Mouse (Mus musculus): ENCODE measurements around the gene Zfp810. TPM values are rescaled to one million over a fixed set of nuclear protein-coding genes. Genes with fewer than 3 reads are reported as not detected.
A peak's percentile ranks its signal among the peaks of the same experiment; 100 is the strongest.

Zfp810 gene
- polyA plus RNA-seq (2015; fragmentation: Nextera tagmentation; extraction: Ambion mirVana), result 20.7 and 23.0 TPM in 2 replicates

DNA sequence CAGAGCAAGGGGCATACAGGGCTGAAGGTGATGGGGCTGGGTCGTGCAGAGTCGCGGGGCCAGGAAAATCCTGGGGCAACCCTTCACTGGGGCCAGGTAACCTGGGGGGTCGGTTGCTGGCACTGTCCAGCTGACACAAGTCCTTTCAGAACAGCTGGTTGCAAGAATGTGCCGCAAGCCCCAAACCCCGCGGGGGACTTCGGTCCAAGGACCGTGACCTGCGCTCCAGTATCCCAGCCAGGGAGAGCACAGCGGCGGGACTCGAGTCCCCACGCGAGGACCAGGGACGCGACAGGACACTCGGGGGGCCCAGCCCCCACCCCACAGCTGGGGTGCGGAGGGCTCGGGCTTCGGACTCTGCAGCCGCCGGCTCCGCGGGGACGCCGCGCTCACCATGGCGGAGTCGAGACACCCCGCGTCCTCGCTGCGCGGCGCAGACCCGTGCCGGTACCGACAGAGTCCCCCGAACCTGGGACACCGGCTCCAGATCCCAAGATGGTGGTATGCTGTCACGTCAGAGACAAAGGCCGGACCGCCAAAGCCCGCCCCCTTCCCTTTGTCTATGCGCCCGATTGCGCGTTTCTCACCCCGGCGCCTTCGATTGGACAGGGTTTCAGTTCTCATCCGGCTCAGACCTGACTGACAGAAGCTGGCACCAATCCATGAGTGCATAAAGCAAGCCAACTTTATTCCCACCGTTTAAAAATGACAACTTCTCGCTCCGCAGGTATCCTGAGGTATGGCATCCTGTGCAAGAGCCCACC is at the start of gene Zfp810:
Gene Zfp810, minus strand, starts transcription at position 493 of the 764 bp plus-strand sequence.
- Histone ChIP-seq H3K27me3 (ENCODE audit: insufficient read depth, low read length) (no peaks in the 10 kb centered on the region), H3K4me3 (ENCODE audit: low read length) (peak within 1 kb of the TSS; percentile 83), H3K27ac (ENCODE audit: low read length) (peak within 1 kb of the TSS; percentile 74), H3K4me1 (ENCODE audit: insufficient read depth, low read length) (peaks cover 7% of the 10 kb centered on the region; the same call in 1 of the 2 replicates), H3K9me3 (ENCODE audit: low read length) (peaks cover 34% of the 10 kb centered on the region), H3K36me3 (ENCODE audit: insufficient read depth, low read length) (peaks cover 29% of the 10 kb centered on the region), H3K9ac (replicated peaks; ENCODE audit: low read length) (peak within 1 kb of the TSS; percentile 96), H3K4me2 (replicated peaks; ENCODE audit: low read depth, low read length) (peak within 1 kb of the TSS; percentile 87)
- WGBS, result under 1% methylated on average over 56 of the region's 56 CpGs
- ATAC-seq (ENCODE audit: low FRiP score, low TSS enrichment), result peak; percentile 99

- Histone ChIP-seq H3K4me2 (replicated peaks; ENCODE audit: low read depth, low read length) (no peak overlapping the region), H3K9me3 (ENCODE audit: low read length) (no peaks in the 10 kb centered on the region), H3K27me3 (ENCODE audit: insufficient read depth, low read length) (no peaks in the 10 kb centered on the region), H3K4me3 (ENCODE audit: low read length) (no peak overlapping the region), H3K27ac (ENCODE audit: low read length) (no peak overlapping the region), H3K4me1 (ENCODE audit: insufficient read depth, low read length) (no peaks in the 10 kb centered on the region), H3K36me3 (ENCODE audit: insufficient read depth, low read length) (peaks cover 60% of the 10 kb centered on the region), H3K9ac (replicated peaks; ENCODE audit: low read length) (no peak overlapping the region)
- no peak for ATAC-seq (ENCODE audit: low FRiP score, low TSS enrichment)
- WGBS, result 94% methylated on average over 3 of the region's 3 CpGs
These were observed 48.5 kb upstream of the Zfp810 start for GRCm38 (mm10) chr9:22355919-22356318.

GRCm38 (mm10) chr9:22353901-22354300 is 46.5 kb upstream of the Zfp810 start:
- WGBS, result 73% methylated on average over 5 of the region's 5 CpGs
- H3K9me3 ChIP-seq (ENCODE audit: low read length), result no peaks in the 10 kb centered on the region
- H3K4me2 ChIP-seq (replicated peaks; ENCODE audit: low read depth, low read length), result no peak overlapping the region
- H3K4me1 ChIP-seq (ENCODE audit: insufficient read depth, low read length), result no peaks in the 10 kb centered on the region
- ATAC-seq (ENCODE audit: low FRiP score, low TSS enrichment), result no peak
- no peak overlapping the region for H3K9ac ChIP-seq (replicated peaks; ENCODE audit: low read length)
- no peak overlapping the region for H3K4me3 ChIP-seq (ENCODE audit: low read length)
- no peak overlapping the region for H3K27ac ChIP-seq (ENCODE audit: low read length)
- peaks cover 52% of the 10 kb centered on the region for H3K36me3 ChIP-seq (ENCODE audit: insufficient read depth, low read length)
- no peaks in the 10 kb centered on the region for H3K27me3 ChIP-seq (ENCODE audit: insufficient read depth, low read length)

DNA sequence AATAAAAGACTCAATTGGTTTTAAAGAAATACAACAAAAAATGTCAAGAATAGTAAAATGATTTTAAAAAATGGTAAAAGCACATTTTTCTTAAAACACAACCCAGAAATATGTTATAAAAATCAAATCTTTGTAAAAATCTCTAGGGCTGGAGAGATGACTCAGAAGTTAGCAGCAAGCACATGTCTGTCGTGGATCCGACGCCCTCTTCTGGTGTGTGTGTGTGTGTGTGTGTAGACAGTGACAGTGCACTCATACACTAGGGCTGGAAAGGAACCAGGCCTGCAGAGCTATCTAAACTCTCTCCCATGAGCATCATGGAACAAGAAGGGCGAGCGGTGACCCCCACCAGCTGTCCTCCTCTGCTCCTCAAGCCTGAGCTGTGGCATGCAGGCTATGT is 46.0 kb upstream of the Zfp810 start:
- no peaks in the 10 kb centered on the region for H3K4me1 ChIP-seq (ENCODE audit: insufficient read depth, low read length)
- 89% methylated on average over 5 of the region's 5 CpGs for WGBS

GRCm38 (mm10) chr9:22340331-22340730 is 32.9 kb upstream of the Zfp810 start:
- peaks cover 50% of the 10 kb centered on the region for H3K36me3 ChIP-seq (ENCODE audit: insufficient read depth, low read length)
- WGBS, result 86% methylated on average over 1 of the region's 1 CpGs
- H3K9ac ChIP-seq (replicated peaks; ENCODE audit: low read length), result no peak overlapping the region
- H3K4me2 ChIP-seq (replicated peaks; ENCODE audit: low read depth, low read length), result no peak overlapping the region
- H3K4me1 ChIP-seq (ENCODE audit: insufficient read depth, low read length), result no peaks in the 10 kb centered on the region
- no peak for ATAC-seq (ENCODE audit: low FRiP score, low TSS enrichment)
- no peaks in the 10 kb centered on the region for H3K27me3 ChIP-seq (ENCODE audit: insufficient read depth, low read length)
- no peak overlapping the region for H3K27ac ChIP-seq (ENCODE audit: low read length)
- H3K9me3 ChIP-seq (ENCODE audit: low read length), result no peaks in the 10 kb centered on the region
- no peak overlapping the region for H3K4me3 ChIP-seq (ENCODE audit: low read length)

More for the DNA sequence above, 46.0 kb upstream of the Zfp810 start:
- no peak for ATAC-seq (ENCODE audit: low FRiP score, low TSS enrichment)
- Histone ChIP-seq H3K27ac (ENCODE audit: low read length) (no peak overlapping the region), H3K4me3 (ENCODE audit: low read length) (no peak overlapping the region), H3K4me2 (replicated peaks; ENCODE audit: low read depth, low read length) (no peak overlapping the region), H3K9ac (replicated peaks; ENCODE audit: low read length) (no peak overlapping the region), H3K9me3 (ENCODE audit: low read length) (no peaks in the 10 kb centered on the region), H3K27me3 (ENCODE audit: insufficient read depth, low read length) (no peaks in the 10 kb centered on the region), H3K36me3 (ENCODE audit: insufficient read depth, low read length) (peaks cover 53% of the 10 kb centered on the region)

DNA sequence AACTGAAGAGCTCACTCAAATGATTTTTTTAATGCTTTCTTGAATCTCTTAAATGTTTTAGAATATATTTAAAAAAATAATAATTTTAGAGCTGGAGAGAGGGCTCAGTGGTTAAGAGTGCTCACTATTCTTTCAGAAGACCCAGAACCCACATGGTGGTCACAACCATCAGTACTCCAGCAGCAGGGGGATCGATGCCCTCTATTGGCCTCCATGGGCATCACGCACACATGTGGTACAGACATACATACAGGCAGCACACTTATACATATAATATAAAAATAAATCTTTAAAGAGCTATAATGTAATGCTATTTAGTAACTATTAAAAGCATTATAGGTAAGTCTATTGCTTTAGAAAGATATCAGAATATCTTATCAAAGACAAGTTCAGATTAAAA is 29.8 kb upstream of the Zfp810 start:
- no peak overlapping the region for H3K4me3 ChIP-seq (ENCODE audit: low read length)
- H3K9me3 ChIP-seq (ENCODE audit: low read length), result no peaks in the 10 kb centered on the region
- no peak for ATAC-seq (ENCODE audit: low FRiP score, low TSS enrichment)
- WGBS, result 99% methylated on average over 2 of the region's 2 CpGs
- H3K9ac ChIP-seq (replicated peaks; ENCODE audit: low read length), result no peak overlapping the region
- no peaks in the 10 kb centered on the region for H3K4me1 ChIP-seq (ENCODE audit: insufficient read depth, low read length)
- peaks cover 61% of the 10 kb centered on the region for H3K36me3 ChIP-seq (ENCODE audit: insufficient read depth, low read length)
- no peak overlapping the region for H3K4me2 ChIP-seq (replicated peaks; ENCODE audit: low read depth, low read length)
- H3K27me3 ChIP-seq (ENCODE audit: insufficient read depth, low read length), result no peaks in the 10 kb centered on the region
- no peak overlapping the region for H3K27ac ChIP-seq (ENCODE audit: low read length)

- peak overlapping the region; percentile 59 for H3K4me3 ChIP-seq (ENCODE audit: low read length)
- H3K9me3 ChIP-seq (ENCODE audit: low read length), result no peaks in the 10 kb centered on the region
- WGBS, result under 1% methylated on average over 32 of the region's 32 CpGs
- H3K27ac ChIP-seq (ENCODE audit: low read length), result peak overlapping the region; percentile 91
- peak; percentile 92 for ATAC-seq (ENCODE audit: low FRiP score, low TSS enrichment)
- peaks cover 9% of the 10 kb centered on the region for H3K36me3 ChIP-seq (ENCODE audit: insufficient read depth, low read length)
- H3K4me1 ChIP-seq (ENCODE audit: insufficient read depth, low read length), result peaks cover 9% of the 10 kb centered on the region
- peak overlapping the region; percentile 69 for H3K9ac ChIP-seq (replicated peaks; ENCODE audit: low read length)
- H3K27me3 ChIP-seq (ENCODE audit: insufficient read depth, low read length), result no peaks in the 10 kb centered on the region
- peak overlapping the region; percentile 95 for H3K4me2 ChIP-seq (replicated peaks; ENCODE audit: low read depth, low read length)
These were observed 20.3 kb upstream of the Zfp810 start for GRCm38 (mm10) chr9:22327475-22328387.

GRCm38 (mm10) chr9:22327099-22327474 is 19.6 kb upstream of the Zfp810 start:
- Histone ChIP-seq H3K9me3 (ENCODE audit: low read length) (no peaks in the 10 kb centered on the region), H3K36me3 (ENCODE audit: insufficient read depth, low read length) (peaks cover 5% of the 10 kb centered on the region), H3K9ac (replicated peaks; ENCODE audit: low read length) (peak overlapping the region; percentile 69; the same call in 1 of the 2 replicates), H3K4me3 (ENCODE audit: low read length) (peak overlapping the region; percentile 59), H3K27me3 (ENCODE audit: insufficient read depth, low read length) (no peaks in the 10 kb centered on the region), H3K27ac (ENCODE audit: low read length) (peak overlapping the region; percentile 91), H3K4me2 (replicated peaks; ENCODE audit: low read depth, low read length) (peak overlapping the region; percentile 95), H3K4me1 (ENCODE audit: insufficient read depth, low read length) (peaks cover 9% of the 10 kb centered on the region)
- 11% methylated on average over 9 of the region's 9 CpGs for WGBS
- ATAC-seq (ENCODE audit: low FRiP score, low TSS enrichment), result peak; percentile 60

DNA sequence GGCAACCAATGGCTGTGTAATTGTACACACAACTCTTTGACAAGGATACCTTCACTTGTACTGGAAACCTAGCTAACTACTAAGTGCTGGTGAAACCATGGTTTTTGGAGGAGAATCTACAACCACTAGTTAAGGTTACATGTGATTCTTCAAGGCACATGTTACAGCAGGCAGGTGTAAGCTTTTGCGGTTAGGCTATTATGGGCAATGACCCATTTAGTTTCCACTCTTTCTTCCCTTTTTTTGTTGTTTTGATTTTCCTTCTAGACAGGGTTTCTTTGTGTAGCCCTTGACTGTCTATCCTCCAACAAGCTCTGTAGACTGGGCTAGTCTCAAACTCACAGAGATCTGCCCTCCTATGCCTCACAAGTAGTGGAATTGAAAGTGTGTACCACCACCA is 17.1 kb upstream of the Zfp810 start:
- Histone ChIP-seq H3K4me3 (ENCODE audit: low read length) (no peak overlapping the region), H3K27ac (ENCODE audit: low read length) (no peak overlapping the region), H3K9ac (replicated peaks; ENCODE audit: low read length) (no peak overlapping the region), H3K9me3 (ENCODE audit: low read length) (no peaks in the 10 kb centered on the region), H3K36me3 (ENCODE audit: insufficient read depth, low read length) (no peaks in the 10 kb centered on the region), H3K27me3 (ENCODE audit: insufficient read depth, low read length) (no peaks in the 10 kb centered on the region), H3K4me1 (ENCODE audit: insufficient read depth, low read length) (peaks cover 9% of the 10 kb centered on the region), H3K4me2 (replicated peaks; ENCODE audit: low read depth, low read length) (no peak overlapping the region)
- WGBS, result 81% methylated on average over 1 of the region's 1 CpGs
- no peak for ATAC-seq (ENCODE audit: low FRiP score, low TSS enrichment)
